Mouse (Mus musculus) left cerebral cortex, postnatal 36 days (tissue): ENCODE measurements around the gene Teddm1a. TPM values are rescaled to one million over a fixed set of nuclear protein-coding genes. Genes with fewer than 3 reads are reported as not detected.

ENCODE experiments used
- DNase-seq, 2 experiments: peaks; one replicate each; pipeline ENCODE4 v3.0.0; 2021 to 2022; ENCODE audit warnings: low spot score in 2 of 2, mixed read lengths in 1 of 2
- intact Hi-C: fragments of 180-260 bp; cut with DNase I; formaldehyde crosslinking; loops from one replicate; pipeline ENCODE4 v1.15.1; 2025
- microRNA-seq: library from miRNA; unstranded; fragments of <30 nt; microRNA quantifications from one replicate; pipeline ENCODE4 v1.2.0, GENCODE M21; 2022
- total RNA-seq, 2 experiments: library from RNA; stranded (reverse); gene quantifications; 2 replicates each; pipeline ENCODE4 v1.2.3; 2021

The Teddm1a gene
- total RNA-seq, 2 experiments from 2014 or later = not detected

GRCm38 (mm10) chr1:153940986-153941385, 49.4 kb downstream of the Teddm1a start:
- peak; percentile 19 to 28 for DNase-seq
- intact Hi-C loops = no loop called here

Small RNAs within 50 kb of the gene (microRNA-seq; reads per million reads assigned to microRNA genes)
- 20.8 reads per million, percentile 38 among the genes with 10 or more reads in this experiment for gene Mir8114

Other genes with a start within 250 kb of the Teddm1a start
- 10 to 100 TPM; 61.6 to 65.5 TPM for gene Rgs8, start 238.7 kb upstream of the Teddm1a start, total RNA-seq
- gene Rgs16, start 151.4 kb upstream of the Teddm1a start, total RNA-seq = 1 to 10 TPM; 8.4 to 9.5 TPM
- 10 to 100 TPM; 10.1 to 10.6 TPM for gene Rnasel, start 142.3 kb upstream of the Teddm1a start, total RNA-seq
- 1 to 10 TPM; 1.3 to 2.3 TPM for gene Rgsl1, start 47.6 kb upstream of the Teddm1a start, total RNA-seq
- gene Teddm1b, start 17.4 kb upstream of the Teddm1a start, total RNA-seq = not detected
- gene Glul, start 8.2 kb downstream of the Teddm1a start, total RNA-seq = 1,000 to 10,000 TPM; 1,847 to 2,050 TPM
- gene Teddm2, start 8.5 kb downstream of the Teddm1a start, total RNA-seq = 1 to 10 TPM; 3.6 to 3.9 TPM